Mouse (Mus musculus) bone marrow macrophage, adult 2 months (primary cell): ENCODE data around the gene Dnmt3a.

Source experiments
- CTCF ChIP-seq: IDR thresholded peaks from 2 replicates; pipeline ENCODE4 v1.5.1; 2012; ENCODE audit warnings: low read depth, mild to moderate bottlenecking, low read length, moderate library complexity
- POLR2A ChIP-seq: IDR thresholded peaks from 2 replicates; pipeline ENCODE4 v1.6.1; 2012; ENCODE audit warnings: mild to moderate bottlenecking, low read depth, low read length, borderline replicate concordance

GRCm38 (mm10) chr12:3850165-3850564, 44.4 kb downstream of the Dnmt3a start:
- TF ChIP-seq CTCF (no peak), POLR2A (no peak)
